Mouse (Mus musculus) frontal cortex, adult 2 months (tissue): Measurements from ENCODE around the gene Frmd4a. TPM values are rescaled to one million over a fixed set of nuclear protein-coding genes. Genes with fewer than 3 reads are reported as not detected.

ENCODE experiments used
- DNase-seq, 2 experiments: peaks; one replicate each; pipeline ENCODE4 v3.0.0; 2022; ENCODE audit warnings: low spot score in 1 of 2; ENCODE audit errors: extremely low spot score in 1 of 2
- polyA plus RNA-seq: library from polyadenylated mRNA; depleted of rRNA; stranded (reverse); fragments of >200 nt; gene quantifications from 2 replicates; pipeline ENCODE4 v1.2.3, GENCODE M21; 2012

Gene Frmd4a
- polyA plus RNA-seq, 1 experiment: 39.5 TPM

DNA sequence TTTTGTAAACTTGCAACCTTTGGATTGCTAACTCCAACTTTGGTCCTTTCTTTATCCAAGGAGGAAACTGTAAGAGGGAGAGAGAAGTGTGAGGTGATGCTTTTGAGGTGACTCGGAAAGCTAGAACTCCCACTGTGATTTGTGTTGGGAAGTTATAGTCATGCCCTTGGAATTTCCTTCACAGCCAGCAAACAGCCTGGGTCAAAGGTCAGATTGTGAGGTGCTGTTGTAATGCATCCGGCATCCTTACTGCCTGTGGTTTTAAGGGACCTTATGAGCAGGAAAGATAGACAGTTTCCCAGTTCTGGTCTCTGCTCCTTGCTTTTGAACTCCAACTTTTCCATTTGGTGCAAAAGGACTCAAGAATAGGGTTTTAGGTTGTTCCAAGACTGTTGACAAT lies 404.2 kb downstream of the Frmd4a start:
- no peak for DNase-seq

DNA sequence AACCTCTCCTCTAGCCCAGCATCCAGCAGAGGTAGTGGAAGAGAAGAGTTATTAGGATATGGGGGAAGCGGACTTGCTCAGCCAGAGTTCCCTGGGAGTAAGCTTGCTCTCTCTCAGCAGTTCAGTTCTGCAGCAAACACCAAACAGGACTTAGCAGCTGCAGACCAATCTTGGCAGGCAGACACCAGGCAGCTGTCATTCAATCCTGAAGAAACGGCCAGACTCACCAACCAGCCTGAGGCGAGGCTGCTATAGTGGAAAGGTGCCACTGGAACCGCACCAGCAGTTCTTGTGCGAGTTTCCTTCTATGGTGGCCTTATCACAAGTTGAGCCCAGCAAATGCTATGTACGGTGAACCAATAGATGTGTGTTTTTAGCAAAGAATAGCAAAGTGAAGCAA lies 406.4 kb downstream of the Frmd4a start:
- no peak for DNase-seq

DNA sequence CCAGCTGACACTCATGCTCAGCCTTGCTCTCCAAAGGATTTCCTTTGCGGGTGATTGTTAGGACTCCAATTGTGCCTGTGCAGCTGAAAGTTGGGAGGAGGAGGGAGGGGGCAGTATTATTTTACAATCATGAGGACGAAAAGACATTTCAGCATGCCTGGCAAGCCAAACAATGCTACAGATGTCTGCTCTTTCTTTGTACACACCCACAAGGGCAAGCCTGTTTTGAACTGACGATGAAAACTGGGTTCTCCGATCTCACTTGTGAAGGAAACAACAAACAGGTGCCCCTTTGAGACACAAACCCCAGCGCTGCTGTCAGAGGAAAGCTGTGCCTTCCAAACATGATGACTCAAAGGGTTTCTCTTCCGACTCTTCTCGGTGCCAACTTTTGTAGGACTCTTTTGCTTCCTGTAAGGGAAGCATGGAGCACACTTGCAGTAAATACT lies 410.9 kb downstream of the Frmd4a start:
- peak in 1 of 2 experiments; percentile 48 for DNase-seq

DNA sequence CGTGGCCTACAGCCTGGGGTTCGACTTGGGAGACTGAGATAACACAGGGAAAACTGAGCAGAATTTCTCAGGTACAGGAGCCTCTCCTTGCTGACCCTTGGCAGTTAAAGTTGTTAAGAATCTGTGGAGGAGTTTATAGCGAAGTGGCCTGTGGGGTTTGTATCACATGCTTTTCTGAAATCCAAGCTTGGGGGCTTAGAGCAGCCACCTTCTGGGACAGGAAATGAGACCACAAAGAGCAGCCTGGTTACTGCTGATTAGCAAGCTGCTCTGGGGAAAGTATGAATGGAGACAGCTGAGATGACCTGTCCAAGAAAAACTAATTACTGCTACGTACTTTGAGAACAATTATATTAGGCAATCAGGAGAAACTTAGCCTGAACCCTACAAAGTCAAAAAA lies 415.6 kb downstream of the Frmd4a start:
- no peak for DNase-seq

DNA sequence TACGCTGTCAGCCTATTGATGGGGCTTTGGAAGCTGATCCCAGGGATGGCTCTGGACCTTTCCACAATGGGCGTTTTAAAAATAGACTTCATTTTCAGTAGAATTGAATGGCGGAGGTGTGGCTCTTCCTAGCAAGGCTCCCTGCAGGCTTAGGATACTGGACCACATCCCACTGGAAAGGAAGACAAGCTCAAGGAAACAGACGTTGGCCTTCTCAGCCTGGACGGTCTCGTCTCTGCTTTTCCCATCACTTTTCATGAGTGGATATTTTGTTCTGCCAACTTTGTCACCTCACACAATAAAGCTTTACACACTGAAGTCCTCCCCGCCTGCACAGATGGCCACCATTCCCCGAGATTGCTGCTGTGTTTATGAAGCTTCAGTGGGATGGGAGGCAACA lies 417.5 kb downstream of the Frmd4a start:
- no peak for DNase-seq

DNA sequence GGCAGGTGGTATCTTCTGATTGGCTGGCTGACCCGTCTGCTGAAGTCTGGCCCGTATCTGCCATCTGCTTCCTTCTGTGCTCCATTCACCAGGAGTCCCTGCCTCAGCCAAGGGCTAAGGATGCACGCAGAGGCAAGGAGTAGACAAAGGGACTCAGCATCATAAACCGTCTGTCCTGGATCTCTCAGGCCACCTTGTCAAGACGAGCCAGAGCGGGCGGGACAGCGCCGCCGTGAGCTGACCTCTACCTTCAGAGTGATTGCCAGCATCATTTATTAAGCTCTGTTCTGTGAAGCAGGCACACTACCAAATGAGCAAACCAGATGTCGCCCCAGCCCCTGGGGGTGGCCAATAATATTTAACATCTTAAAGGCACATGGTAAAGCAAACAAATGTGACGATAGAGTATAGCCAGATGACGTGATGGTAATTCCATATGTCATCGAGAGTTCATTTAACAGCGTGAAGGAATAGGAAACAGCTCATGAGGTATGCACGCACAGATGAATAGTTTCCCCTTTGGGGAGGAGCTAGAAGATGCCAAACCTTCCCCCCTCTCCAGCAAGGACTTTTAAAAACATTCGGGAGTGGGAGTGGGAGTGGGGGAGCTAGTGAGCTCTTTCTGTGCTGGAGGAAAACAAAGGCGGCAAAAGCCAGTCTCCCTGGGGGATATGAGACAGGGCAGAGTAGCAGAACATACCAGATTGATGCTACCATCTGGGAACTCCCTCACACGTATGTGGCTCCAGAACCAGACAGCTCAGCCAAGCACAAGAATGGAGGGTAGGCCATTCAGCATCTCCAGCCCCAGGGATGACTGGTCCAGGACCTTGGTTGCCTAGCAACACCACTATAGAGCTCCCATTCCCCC lies 419.1 kb downstream of the Frmd4a start:
- DNase-seq: peak in 1 of 2 experiments; percentile 52

DNA sequence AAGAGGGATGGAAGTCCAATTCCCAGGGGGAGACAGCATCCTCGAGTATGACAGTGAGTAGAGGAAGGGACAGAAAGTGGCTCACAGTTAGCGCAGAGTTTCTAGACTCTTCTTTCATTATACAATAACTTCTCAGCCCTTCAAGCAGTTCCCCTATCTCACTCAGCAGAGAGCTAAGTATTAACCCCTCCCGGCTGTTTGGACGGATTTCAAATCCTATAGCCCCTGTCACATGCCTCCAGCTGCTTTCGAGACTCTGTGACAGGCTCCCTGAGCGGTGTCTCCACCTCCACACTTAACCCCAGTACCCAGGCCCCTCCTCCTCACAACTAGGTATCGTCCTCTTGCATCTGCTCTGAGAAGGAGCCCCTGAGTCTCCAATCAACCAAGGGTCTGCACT lies 421.2 kb downstream of the Frmd4a start:
- DNase-seq: no peak

DNA sequence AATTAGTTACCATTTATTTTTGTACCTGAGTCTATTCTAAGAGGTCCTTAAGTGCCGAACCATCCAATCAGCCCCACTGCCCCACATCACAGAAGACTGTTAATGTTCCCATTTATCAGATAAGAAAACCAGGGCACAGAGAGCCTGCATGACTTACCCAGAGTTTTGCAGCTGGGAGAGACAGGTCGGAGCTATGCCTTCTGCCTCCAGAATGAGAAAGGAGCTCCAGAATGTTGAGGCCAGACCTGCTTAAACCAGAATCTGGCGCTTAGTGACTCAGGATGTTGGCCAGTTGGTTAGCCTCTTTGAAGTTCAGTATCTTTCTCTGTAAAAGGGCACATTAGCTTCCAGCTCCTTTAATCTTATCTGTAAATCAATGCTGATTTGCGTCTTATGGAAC lies 422.4 kb downstream of the Frmd4a start:
- no peak for DNase-seq

DNA sequence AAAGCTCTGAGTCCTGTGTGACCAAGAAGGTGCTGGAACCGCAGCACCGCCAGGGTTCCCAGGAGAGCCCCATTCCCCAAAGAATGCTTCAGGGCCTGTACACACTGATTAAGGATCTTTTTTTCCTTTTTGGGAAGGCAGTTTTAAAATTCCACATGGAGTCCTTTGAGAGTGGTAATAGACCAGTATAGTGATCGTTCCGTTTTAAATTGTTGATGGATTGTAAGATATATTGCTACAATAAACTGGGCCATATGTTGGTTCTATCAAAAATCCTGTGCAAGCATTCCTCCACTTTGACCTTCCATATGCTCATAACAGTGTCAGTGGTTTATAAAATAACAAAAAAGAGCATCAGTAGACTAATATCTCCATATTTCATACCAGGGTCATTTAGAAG lies 424.3 kb downstream of the Frmd4a start:
- DNase-seq: no peak

DNA sequence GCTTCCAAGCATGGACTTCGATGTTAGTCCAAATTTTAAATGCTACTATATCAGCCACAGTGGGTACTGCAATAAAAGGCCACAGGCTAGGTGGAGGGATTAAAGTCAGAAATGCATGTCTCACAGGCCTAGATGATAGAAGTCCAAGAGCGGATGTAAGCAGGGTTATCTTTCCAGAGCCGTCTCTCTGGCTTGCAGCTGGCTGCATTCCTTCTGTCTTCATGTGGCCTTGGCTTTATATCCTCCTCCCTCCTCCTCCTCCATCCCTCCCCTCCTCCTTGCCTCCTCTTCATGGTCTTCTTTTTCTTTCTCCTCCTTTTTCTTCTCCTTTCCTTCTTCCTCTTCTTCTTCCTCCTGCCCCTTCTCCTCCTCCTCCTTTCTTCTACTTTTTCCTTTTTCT lies 427.2 kb downstream of the Frmd4a start:
- DNase-seq: no peak

DNA sequence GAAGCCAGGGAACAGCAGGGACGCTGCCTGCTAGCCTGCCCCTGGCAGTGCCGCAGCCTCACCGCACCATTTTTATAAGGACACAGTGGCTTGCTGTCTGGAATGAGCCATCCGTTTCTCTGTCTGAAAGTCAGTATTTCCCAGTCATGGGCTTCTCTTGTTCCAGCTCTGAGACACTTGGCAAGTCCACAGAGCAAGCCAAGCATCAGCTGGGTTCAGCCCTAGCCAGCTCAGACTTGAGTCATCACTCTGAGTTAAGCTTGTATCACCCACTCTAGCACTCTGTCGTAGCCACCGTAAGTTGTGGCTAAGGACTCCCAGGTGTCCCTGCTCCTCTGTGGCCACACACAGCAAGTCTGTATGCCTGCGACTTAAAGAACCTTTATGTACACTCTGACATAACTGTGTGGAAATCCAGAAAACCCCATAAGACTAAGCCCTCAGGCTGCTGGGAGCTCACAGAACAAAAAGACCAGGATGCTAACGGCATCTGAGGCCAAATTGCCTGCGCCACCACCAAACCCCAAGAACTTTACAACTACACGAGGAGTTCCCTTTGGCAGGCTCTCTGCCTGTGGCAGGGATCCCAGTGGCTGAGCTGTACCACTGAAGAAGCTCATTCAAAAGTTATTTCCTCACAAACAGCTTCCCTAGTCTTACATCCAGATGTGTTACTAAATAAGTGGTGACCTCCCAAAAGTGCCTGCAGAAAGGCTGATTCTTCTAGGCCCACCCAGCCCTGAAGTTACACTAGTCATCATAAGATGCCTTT lies 428.3 kb downstream of the Frmd4a start:
- DNase-seq: peak in 1 of 2 experiments; percentile 66

DNA sequence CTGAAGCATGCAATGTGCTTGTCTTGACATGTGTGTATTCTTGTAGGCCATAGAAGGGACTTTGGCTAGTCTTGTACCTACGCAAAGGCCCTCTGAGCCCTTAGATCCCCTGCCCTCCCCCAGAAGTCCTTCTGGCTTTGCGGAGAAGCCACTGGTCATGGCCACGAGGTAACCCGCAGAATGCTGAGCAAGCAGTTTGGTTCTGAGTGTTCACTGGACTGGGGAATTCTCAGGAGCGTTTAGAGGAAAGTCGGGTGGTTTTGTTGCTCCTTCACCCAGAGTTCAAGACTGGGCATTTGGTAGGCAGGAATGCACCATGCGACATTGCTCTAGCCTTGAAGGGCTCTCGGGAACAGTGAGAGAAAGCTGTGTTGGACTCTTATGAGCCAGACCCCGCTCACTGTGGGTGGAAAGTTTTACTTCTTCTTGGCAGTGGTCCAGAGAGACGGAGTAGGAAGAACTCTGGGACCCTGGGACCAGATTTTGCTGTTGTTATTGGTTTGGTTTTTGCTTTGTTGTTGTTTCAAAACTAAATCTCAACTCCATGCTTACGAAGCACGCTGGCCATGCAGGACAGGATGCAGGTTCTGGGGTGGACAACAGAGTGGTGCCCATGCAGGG lies 432.5 kb downstream of the Frmd4a start:
- peak in 1 of 2 experiments; percentile 48 for DNase-seq

DNA sequence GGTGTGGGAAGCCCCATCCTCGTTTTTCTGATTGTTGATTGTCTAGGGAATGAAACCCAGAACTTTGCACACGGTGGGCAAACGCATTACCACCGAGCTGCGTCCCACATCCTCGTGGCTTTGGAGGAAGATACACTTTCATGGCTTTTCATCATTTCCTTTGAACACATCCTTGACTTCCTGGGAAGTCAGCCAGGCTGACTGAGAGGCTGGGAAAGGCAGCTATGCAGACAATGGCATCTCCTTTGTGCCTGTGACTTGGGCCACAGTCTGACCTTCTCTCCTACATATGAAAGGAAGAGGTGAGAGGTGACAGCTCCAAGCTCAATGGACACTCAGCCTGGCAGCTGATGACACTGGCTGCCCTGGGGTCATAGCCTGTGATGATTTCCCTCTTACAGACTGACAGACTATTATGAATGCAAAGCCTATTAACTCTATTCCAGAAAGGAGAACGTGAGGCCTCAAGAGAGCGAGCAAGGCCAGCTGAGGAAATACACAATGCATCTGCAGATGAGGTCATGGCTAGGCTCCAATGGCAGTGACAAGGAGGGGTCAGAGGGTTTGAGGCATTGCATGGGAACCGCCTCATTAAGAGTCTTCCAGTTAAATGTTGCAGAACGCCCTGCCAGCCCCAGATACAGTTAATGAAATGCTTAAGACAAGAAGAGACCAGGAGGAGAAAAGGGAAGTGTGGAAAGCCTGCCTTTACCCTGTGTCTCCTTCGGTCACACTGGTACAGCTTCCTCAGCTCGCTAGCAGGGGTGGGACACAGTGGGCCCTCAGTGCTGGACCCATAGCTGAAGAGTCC lies 435.3 kb downstream of the Frmd4a start:
- no peak for DNase-seq

DNA sequence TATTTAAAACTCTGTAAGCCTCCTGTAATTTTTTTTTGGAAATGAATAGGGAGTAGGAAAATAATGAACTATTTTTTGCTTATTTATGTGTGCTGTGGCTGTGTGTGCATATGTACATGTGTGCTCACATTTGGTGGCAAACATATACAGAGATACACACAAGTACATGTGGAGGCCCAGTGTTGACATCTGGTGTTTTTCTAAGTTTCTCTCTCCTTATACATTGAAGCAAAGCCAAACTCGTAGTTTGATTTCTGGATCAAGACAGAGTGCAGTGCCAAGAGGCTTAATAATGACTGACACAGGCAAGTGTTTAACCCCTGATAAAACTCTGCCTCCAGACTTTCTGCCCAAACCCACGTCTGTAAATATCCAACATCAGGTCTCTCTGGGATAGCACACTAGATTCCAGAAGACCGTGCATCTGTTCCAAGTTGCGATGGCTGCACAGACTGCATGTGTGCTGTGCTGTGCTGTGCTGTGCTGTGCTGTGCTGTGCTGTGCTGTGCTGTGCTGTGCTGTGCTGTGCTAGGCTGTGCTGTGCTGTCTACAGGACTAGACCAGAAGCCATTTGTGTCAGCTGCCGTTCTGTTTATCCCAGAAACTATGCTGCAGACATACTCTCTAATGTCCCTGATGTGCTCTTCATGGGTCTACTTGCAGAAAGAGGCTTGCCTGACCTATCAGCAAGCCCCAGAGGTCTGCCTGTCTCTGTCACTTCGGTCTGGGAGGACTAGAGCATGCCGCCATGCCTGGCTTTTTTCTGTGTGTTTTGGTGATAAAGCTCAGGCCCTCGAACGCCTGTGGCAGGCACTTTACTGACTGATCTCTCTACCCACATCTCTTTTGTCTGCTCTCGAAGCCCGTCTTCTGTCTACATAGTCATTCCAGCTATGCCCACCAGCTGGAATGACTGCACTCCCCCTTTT lies 437.8 kb downstream of the Frmd4a start:
- DNase-seq: no peak

DNA sequence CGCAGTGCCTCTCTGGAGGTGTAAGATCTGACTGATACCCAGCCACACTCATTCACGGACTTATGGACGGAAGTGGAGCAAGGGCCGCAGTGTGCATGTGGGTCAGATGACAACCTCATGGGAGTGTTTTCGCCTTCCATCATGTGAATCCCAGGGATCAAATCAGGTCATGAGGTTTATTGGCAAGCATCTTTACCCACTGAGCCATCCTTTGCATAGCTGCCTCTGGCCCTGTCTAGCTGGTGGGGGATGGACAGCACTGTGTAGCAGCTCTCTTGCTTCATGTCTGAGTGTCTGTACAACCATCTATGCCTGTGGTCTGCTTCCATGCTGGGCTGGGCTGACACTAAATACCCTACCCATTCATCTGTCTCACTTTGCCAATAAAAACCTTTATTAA lies 443.4 kb downstream of the Frmd4a start:
- no peak for DNase-seq

DNA sequence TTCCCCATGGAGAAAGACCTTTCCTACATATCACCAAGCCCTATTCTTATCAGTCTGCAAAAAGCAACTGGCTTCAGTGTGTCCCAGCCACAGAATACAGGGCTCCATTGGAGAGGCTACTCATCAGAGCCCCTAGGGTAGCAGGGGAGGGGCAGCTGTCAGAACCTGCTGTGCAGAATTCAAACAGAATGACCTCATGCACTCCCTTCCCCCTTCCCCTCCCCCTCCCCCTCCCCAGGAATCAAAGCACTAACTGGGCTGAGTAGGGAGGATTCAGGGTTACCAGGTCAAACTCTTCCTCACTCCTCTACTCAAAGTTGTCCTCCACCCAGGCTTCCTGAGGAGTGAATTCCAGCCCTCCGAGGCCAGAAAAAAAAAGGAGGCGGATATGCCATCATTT lies 444.0 kb downstream of the Frmd4a start:
- DNase-seq: no peak

DNA sequence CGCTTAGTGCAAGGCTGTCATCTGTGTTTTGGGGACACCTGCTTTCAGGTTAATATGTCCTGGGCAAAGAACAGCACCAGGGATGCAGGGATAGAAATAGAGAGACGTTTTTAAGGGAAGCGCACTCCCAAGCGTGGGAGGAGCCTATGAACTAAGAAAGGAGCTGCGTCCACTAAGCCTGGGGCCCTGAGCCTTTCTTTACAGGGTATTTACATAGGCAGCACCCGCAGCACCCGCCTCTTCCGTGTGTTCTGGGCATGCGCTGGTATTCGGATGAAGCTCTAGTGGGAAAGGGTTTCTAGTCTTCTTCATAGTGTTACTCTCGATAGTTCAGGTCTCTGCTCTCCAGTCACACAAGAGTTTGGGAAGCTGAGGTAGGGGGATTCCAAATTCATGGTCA lies 445.0 kb downstream of the Frmd4a start:
- DNase-seq: no peak

DNA sequence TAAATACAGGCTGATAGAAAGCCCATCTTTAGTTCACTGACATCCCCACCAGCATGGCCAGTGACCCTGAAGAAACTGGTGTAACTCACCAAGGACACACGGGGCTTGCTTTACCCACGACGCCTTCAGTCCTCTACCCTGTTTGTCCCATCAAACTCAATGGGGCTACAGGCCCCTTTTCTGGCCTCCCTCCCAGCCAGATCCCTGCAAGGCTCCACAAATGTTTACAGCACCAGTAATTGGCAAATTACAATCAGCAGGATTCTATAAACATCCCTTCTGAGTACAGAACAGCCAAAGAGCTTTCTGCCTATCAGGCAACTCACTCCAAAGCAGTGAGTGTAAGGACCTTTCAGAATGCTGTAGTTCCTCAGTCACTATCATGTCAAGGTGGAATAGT lies 448.6 kb downstream of the Frmd4a start:
- DNase-seq: no peak

DNA sequence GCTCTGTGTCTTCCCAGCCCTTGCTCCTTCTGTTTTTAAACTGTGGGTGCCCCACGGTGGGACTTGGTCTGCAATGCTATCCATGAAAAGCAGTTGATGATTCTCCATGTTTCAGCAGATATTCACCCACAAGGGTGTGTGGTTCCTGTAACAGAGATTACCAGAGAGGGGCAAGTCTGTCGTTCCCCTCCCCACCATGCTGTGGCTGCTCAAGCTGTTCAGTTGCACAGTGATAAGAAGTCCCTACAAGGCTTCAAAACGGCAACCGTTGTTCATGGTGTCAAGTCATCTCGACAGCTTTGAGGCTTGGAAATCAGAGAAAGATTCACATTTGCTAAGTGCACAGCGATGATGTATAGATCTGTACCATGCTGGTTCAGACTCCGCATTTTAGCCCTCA lies 449.8 kb downstream of the Frmd4a start:
- no peak for DNase-seq
